Mouse (Mus musculus): Measurements from ENCODE around the gene Gpr89. TPM values are rescaled to one million over a fixed set of nuclear protein-coding genes. Genes with fewer than 3 reads are reported as not detected.

Gpr89 gene
- 46.6 TPM in 2 replicates for polyA plus RNA-seq (2014; fragmentation: Nextera tagmentation; extraction: Ambion mirVana)

GRCm38 (mm10) chr3:96904851-96905541 is at the start of gene Gpr89:
Gene Gpr89, minus strand, starts transcription at chr3:96905346.
- no peaks in the 10 kb centered on the region for H3K27me3 ChIP-seq (ENCODE audit: control insufficient read depth, insufficient read depth, low read length)
- no peaks in the 10 kb centered on the region for H3K36me3 ChIP-seq (ENCODE audit: control insufficient read depth, insufficient read depth, low read length)
- H3K4me2 ChIP-seq (replicated peaks; ENCODE audit: low read depth, low read length) = peak within 1 kb of the TSS; percentile 76
- H3K4me3 ChIP-seq (ENCODE audit: low read depth, low read length) = peak within 1 kb of the TSS; percentile 100
- ATAC-seq (ENCODE audit: insufficient number of reproducible peaks, insufficient read depth, low FRiP score, low read depth) = peak; percentile 97
- H3K9ac ChIP-seq (replicated peaks; ENCODE audit: low read depth, low read length) = peak within 1 kb of the TSS; percentile 79
- H3K9me3 ChIP-seq (ENCODE audit: control insufficient read depth, low read depth, low read length) = no peaks in the 10 kb centered on the region
- 0 out of 2 replicates have a peak, but pooled peaks cover 4% of the 10 kb centered on the region for H3K4me1 ChIP-seq (ENCODE audit: control insufficient read depth, insufficient read depth, low read length)
- WGBS = under 1% methylated on average over 40 of the region's 40 CpGs
- no peak within 1 kb of the TSS for H3K27ac ChIP-seq (ENCODE audit: low read length)

DNA sequence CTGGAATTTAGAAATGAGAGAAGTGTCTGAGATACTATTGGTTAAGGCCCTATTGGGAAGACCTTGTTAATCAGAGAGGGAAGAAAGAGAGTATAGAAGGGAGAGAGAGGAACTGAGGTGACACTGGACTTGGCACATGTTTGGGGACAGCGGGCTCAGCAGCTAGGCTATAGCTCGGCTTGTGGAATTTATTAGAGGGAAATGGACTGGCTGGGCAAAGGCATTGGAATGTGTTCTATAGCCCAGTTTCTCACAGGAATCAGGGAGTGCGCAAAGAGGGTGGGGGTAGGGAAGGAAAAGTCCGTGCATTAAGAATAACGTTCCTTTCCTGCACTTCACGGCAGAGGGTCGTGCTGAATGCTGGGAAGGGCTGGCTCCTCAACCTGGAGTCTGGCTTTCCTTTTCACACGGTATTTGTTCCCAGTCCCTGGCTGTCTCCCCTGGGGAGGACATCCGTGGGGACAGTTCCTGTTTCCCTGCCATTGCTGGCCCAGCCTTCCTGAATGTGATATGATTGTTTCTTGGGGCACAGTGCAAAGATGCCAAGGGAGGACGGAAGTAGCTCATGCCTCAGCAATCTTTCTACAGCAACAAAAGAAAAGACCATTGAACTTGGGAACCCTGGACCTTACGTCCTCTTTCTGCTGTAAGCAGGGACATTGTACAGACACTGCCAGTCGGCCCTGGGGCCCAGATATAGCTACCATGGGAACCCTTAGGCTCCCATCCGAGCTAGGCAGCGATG is 48.5 kb upstream of the Gpr89 start:
- Histone ChIP-seq H3K4me3 (ENCODE audit: low read depth, low read length) (no peak overlapping the region), H3K4me2 (replicated peaks; ENCODE audit: low read depth, low read length) (0 out of 2 replicates have a peak overlapping the region, but pooled peaks have one; percentile 12), H3K9ac (replicated peaks; ENCODE audit: low read depth, low read length) (no peak overlapping the region), H3K27me3 (ENCODE audit: control insufficient read depth, insufficient read depth, low read length) (no peaks in the 10 kb centered on the region), H3K27ac (ENCODE audit: low read length) (no peak overlapping the region), H3K36me3 (ENCODE audit: control insufficient read depth, insufficient read depth, low read length) (no peaks in the 10 kb centered on the region), H3K9me3 (ENCODE audit: control insufficient read depth, low read depth, low read length) (no peaks in the 10 kb centered on the region), H3K4me1 (ENCODE audit: control insufficient read depth, insufficient read depth, low read length) (peaks cover 5% of the 10 kb centered on the region; the same call in 1 of the 2 replicates)
- no peak for ATAC-seq (ENCODE audit: insufficient number of reproducible peaks, insufficient read depth, low FRiP score, low read depth)
- 36% methylated on average over 14 of the region's 14 CpGs for WGBS

DNA sequence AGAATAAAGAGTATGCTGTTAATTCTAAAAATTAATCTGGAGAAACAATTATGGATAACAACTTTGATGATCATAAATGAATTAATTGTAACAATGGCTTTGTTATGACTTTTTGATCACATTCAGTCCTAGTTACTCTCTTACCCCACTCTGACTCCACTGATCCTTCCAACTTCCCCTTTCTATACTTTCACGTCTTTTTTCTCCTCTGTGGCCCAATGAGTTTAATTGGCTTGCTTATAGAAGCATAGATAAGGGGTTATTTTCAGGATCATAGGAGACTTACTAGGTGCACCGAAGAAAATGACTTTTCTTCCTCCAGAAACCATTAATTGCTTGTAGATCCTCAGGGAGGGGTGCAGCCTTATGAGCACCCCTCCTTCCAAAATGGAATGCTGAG is 37.6 kb upstream of the Gpr89 start:
- Histone ChIP-seq H3K9ac (replicated peaks; ENCODE audit: low read depth, low read length) (no peak overlapping the region), H3K9me3 (ENCODE audit: control insufficient read depth, low read depth, low read length) (no peaks in the 10 kb centered on the region), H3K27me3 (ENCODE audit: control insufficient read depth, insufficient read depth, low read length) (no peaks in the 10 kb centered on the region), H3K27ac (ENCODE audit: low read length) (no peak overlapping the region), H3K4me1 (ENCODE audit: control insufficient read depth, insufficient read depth, low read length) (no peaks in the 10 kb centered on the region), H3K4me2 (replicated peaks; ENCODE audit: low read depth, low read length) (no peak overlapping the region), H3K36me3 (ENCODE audit: control insufficient read depth, insufficient read depth, low read length) (no peaks in the 10 kb centered on the region), H3K4me3 (ENCODE audit: low read depth, low read length) (no peak overlapping the region)
- ATAC-seq (ENCODE audit: insufficient number of reproducible peaks, insufficient read depth, low FRiP score, low read depth) = no peak
- WGBS = 89% methylated on average over 2 of the region's 2 CpGs

DNA sequence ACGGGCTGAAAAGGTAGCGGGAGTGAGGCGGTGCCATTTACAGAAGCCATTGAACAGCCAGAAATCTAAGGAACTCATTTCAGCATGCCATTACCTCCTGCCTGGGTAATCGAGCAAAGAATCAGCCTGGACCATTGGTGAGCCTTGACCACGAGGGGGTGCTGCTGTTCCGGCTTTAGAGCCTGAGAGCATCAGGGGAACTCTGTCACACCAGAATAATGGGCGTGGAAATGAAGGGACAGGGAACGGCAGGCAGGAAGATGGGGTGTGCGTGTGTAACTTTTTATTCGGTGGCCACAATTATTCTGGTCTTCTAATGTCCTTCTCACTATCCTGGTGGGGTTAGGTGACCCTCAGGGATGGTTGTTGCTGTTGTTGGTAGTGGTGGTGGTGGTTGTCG is 33.6 kb upstream of the Gpr89 start:
- no peaks in the 10 kb centered on the region for H3K4me1 ChIP-seq (ENCODE audit: control insufficient read depth, insufficient read depth, low read length)
- ATAC-seq (ENCODE audit: insufficient number of reproducible peaks, insufficient read depth, low FRiP score, low read depth) = peak; percentile 66; the same call in 1 of the 2 replicates
- H3K36me3 ChIP-seq (ENCODE audit: control insufficient read depth, insufficient read depth, low read length) = no peaks in the 10 kb centered on the region
- H3K27ac ChIP-seq (ENCODE audit: low read length) = no peak overlapping the region
- H3K27me3 ChIP-seq (ENCODE audit: control insufficient read depth, insufficient read depth, low read length) = no peaks in the 10 kb centered on the region
- no peak overlapping the region for H3K9ac ChIP-seq (replicated peaks; ENCODE audit: low read depth, low read length)
- no peaks in the 10 kb centered on the region for H3K9me3 ChIP-seq (ENCODE audit: control insufficient read depth, low read depth, low read length)
- 13% methylated on average over 11 of the region's 11 CpGs for WGBS
- H3K4me2 ChIP-seq (replicated peaks; ENCODE audit: low read depth, low read length) = peak overlapping the region; percentile 20; the same call in 1 of the 2 replicates
- no peak overlapping the region for H3K4me3 ChIP-seq (ENCODE audit: low read depth, low read length)

GRCm38 (mm10) chr3:96937606-96938005 is 32.5 kb upstream of the Gpr89 start:
- Histone ChIP-seq H3K4me1 (ENCODE audit: control insufficient read depth, insufficient read depth, low read length) (no peaks in the 10 kb centered on the region), H3K4me2 (replicated peaks; ENCODE audit: low read depth, low read length) (no peak overlapping the region), H3K27ac (ENCODE audit: low read length) (no peak overlapping the region), H3K9me3 (ENCODE audit: control insufficient read depth, low read depth, low read length) (no peaks in the 10 kb centered on the region), H3K36me3 (ENCODE audit: control insufficient read depth, insufficient read depth, low read length) (no peaks in the 10 kb centered on the region), H3K27me3 (ENCODE audit: control insufficient read depth, insufficient read depth, low read length) (no peaks in the 10 kb centered on the region), H3K9ac (replicated peaks; ENCODE audit: low read depth, low read length) (no peak overlapping the region), H3K4me3 (ENCODE audit: low read depth, low read length) (no peak overlapping the region)
- WGBS = 23% methylated on average over 5 of the region's 5 CpGs
- ATAC-seq (ENCODE audit: insufficient number of reproducible peaks, insufficient read depth, low FRiP score, low read depth) = 0 out of 2 replicates have a peak, but pooled peaks have one; percentile 57

GRCm38 (mm10) chr3:96936241-96936640 is 31.1 kb upstream of the Gpr89 start:
- WGBS = 9% methylated on average over 6 of the region's 6 CpGs
- H3K4me3 ChIP-seq (ENCODE audit: low read depth, low read length) = no peak overlapping the region
- ATAC-seq (ENCODE audit: insufficient number of reproducible peaks, insufficient read depth, low FRiP score, low read depth) = no peak
- no peak overlapping the region for H3K9ac ChIP-seq (replicated peaks; ENCODE audit: low read depth, low read length)
- no peaks in the 10 kb centered on the region for H3K9me3 ChIP-seq (ENCODE audit: control insufficient read depth, low read depth, low read length)
- H3K4me2 ChIP-seq (replicated peaks; ENCODE audit: low read depth, low read length) = no peak overlapping the region
- no peaks in the 10 kb centered on the region for H3K36me3 ChIP-seq (ENCODE audit: control insufficient read depth, insufficient read depth, low read length)
- no peak overlapping the region for H3K27ac ChIP-seq (ENCODE audit: low read length)
- no peaks in the 10 kb centered on the region for H3K4me1 ChIP-seq (ENCODE audit: control insufficient read depth, insufficient read depth, low read length)
- H3K27me3 ChIP-seq (ENCODE audit: control insufficient read depth, insufficient read depth, low read length) = no peaks in the 10 kb centered on the region

DNA sequence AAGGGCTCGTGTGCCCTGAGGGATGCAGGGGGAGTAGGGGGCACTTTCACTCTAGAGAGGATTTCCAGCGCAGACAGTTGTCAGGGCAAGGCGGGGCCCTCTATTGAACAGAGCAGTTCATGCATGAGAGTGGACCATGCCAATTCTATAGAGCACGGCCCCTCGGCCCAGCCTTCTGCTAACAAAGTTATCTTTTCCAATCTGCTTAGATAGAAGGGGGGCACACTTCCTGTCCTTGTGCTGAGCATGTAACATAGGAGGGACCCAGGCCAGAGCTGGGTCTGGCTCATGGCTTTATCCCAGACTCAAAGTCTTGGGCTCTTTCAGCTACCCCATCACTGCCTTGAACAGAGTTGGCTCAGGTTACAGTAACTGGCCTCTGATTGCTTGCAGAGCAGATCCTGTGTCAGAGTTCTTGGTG is 26.1 kb upstream of the Gpr89 start:
- H3K27me3 ChIP-seq (ENCODE audit: control insufficient read depth, insufficient read depth, low read length) = no peaks in the 10 kb centered on the region
- H3K4me2 ChIP-seq (replicated peaks; ENCODE audit: low read depth, low read length) = no peak overlapping the region
- no peak overlapping the region for H3K27ac ChIP-seq (ENCODE audit: low read length)
- H3K9ac ChIP-seq (replicated peaks; ENCODE audit: low read depth, low read length) = no peak overlapping the region
- no peak for ATAC-seq (ENCODE audit: insufficient number of reproducible peaks, insufficient read depth, low FRiP score, low read depth)
- 41% methylated on average over 5 of the region's 5 CpGs for WGBS
- H3K36me3 ChIP-seq (ENCODE audit: control insufficient read depth, insufficient read depth, low read length) = no peaks in the 10 kb centered on the region
- H3K9me3 ChIP-seq (ENCODE audit: control insufficient read depth, low read depth, low read length) = no peaks in the 10 kb centered on the region
- no peak overlapping the region for H3K4me3 ChIP-seq (ENCODE audit: low read depth, low read length)
- H3K4me1 ChIP-seq (ENCODE audit: control insufficient read depth, insufficient read depth, low read length) = no peaks in the 10 kb centered on the region

GRCm38 (mm10) chr3:96925920-96926319 is 20.8 kb upstream of the Gpr89 start, which contains the start of gene Gja8:
Gene Gja8, minus strand, starts transcription at chr3:96926020.
- H3K4me3 ChIP-seq (ENCODE audit: low read depth, low read length) = no peak within 1 kb of the TSS
- no peaks in the 10 kb centered on the region for H3K4me1 ChIP-seq (ENCODE audit: control insufficient read depth, insufficient read depth, low read length)
- H3K4me2 ChIP-seq (replicated peaks; ENCODE audit: low read depth, low read length) = no peak within 1 kb of the TSS
- WGBS = 66% methylated on average over 6 of the region's 6 CpGs
- ATAC-seq (ENCODE audit: insufficient number of reproducible peaks, insufficient read depth, low FRiP score, low read depth) = no peak
- no peaks in the 10 kb centered on the region for H3K9me3 ChIP-seq (ENCODE audit: control insufficient read depth, low read depth, low read length)
- H3K9ac ChIP-seq (replicated peaks; ENCODE audit: low read depth, low read length) = no peak within 1 kb of the TSS
- no peak within 1 kb of the TSS for H3K27ac ChIP-seq (ENCODE audit: low read length)
- H3K27me3 ChIP-seq (ENCODE audit: control insufficient read depth, insufficient read depth, low read length) = no peaks in the 10 kb centered on the region
- H3K36me3 ChIP-seq (ENCODE audit: control insufficient read depth, insufficient read depth, low read length) = no peaks in the 10 kb centered on the region

Measured in stomach, embryonic 14.5 days (tissue).